ENCODE assay signal across 18 mouse cellular contexts in genomic region chr10:111103512-111103911, GRCm38 (mm10).
DNase-seq lines count a peak whose midpoint lies in the region; ATAC-seq and TF ChIP-seq lines count a peak whose summit lies in the region.
"Had no signal": no experiment of that assay in that cellular context is flagged by ENCODE, and none has a peak within 500 bp of the region (broad histone marks: within the 10 kb centered on the region; RNA-seq: fewer than 3 reads in every experiment).

No protein-coding gene starts in this region.

- intact Hi-C loops in heart, adult 2 months (cut with DNase I), result loop anchor here (2.0 kb wide), 1 partner anchor 93 kb away; the partner anchor contains the start of gene Zdhhc17
- intact Hi-C loops in heart, postnatal 36 days (cut with DNase I), result loop anchor here (5.0 kb wide), 1 partner anchor 369 kb away; the partner anchor contains the start of gene Nap1l1

- no peaks in the 10 kb centered on the region for H3K27me3 ChIP-seq in heart, adult 2 months (ENCODE audit: control insufficient read depth, insufficient read depth, low read length)
- no peaks in the 10 kb centered on the region for H3K27me3 ChIP-seq in megakaryocyte, embryonic 14.5 days (replicated peaks)
- H3K27me3 ChIP-seq in liver, embryonic 15.5 days, result peaks cover 6% of the 10 kb centered on the region; the same call in 1 of the 2 replicates
- H3K27me3 ChIP-seq: embryonic facial prominence, embryonic 15.5 days; forebrain, embryonic 15.5 days; kidney, embryonic 15.5 days; lung, embryonic 15.5 days had no signal

- TF ChIP-seq POLR2A in heart, adult 2 months (IDR thresholded peaks at IDR 0.05; ENCODE audit: insufficient read depth, low read depth, low read length), result no peak

- peaks cover 3% of the 10 kb centered on the region for H3K36me3 ChIP-seq in heart, adult 2 months (ENCODE audit: control insufficient read depth, insufficient read depth, low read length)
- no peaks in the 10 kb centered on the region for H3K36me3 ChIP-seq in megakaryocyte, embryonic 14.5 days (replicated peaks; ENCODE audit: low read length)
- H3K36me3 ChIP-seq in liver, embryonic 15.5 days (replicated peaks), result no peaks in the 10 kb centered on the region
- H3K36me3 ChIP-seq: embryonic facial prominence, embryonic 15.5 days; forebrain, embryonic 15.5 days; kidney, embryonic 15.5 days; lung, embryonic 15.5 days; midbrain, embryonic 10.5 days had no signal

- peak overlapping the region; percentile 44 for H3K4me3 ChIP-seq in heart, adult 2 months
- H3K4me3 ChIP-seq in megakaryocyte, embryonic 14.5 days (replicated peaks), result peak overlapping the region; percentile 87
- H3K4me3 ChIP-seq in liver, embryonic 15.5 days (replicated peaks), result no peak overlapping the region
- H3K4me3 ChIP-seq: embryonic facial prominence, embryonic 15.5 days; forebrain, embryonic 15.5 days; kidney, embryonic 15.5 days; lung, embryonic 15.5 days; midbrain, embryonic 10.5 days had no signal

- WGBS in heart, adult 2 months, result 71% methylated on average over 5 of the region's 5 CpGs
- WGBS in liver, embryonic 15.5 days (ENCODE audit: insufficient replicate concordance), result 41% methylated on average over 5 of the region's 5 CpGs

- TF ChIP-seq CTCF in heart, adult 2 months (IDR thresholded peaks at IDR 0.05), result no peak

- peak overlapping the region; percentile 42 for H3K27ac ChIP-seq in heart, adult 2 months
- H3K27ac ChIP-seq in liver, embryonic 15.5 days (replicated peaks), result no peak overlapping the region
- H3K27ac ChIP-seq: embryonic facial prominence, embryonic 15.5 days; forebrain, embryonic 15.5 days; hindbrain, postnatal 0 days; kidney, embryonic 15.5 days; left cerebral cortex, adult 2 months; lung, embryonic 15.5 days; midbrain, embryonic 10.5 days had no signal

- no peaks in the 10 kb centered on the region for H3K79me2 ChIP-seq in heart, adult 2 months (replicated peaks; ENCODE audit: control insufficient read depth, insufficient read depth, low read length)

- DNase-seq in heart, adult 2 months, result no peak
- no peak for DNase-seq in heart, postnatal 36 days
- no peak for DNase-seq in cerebellum, adult 9-10 months
- DNase-seq: cerebellum, adult 8-10 months; kidney, postnatal 4 days had no signal

- peak overlapping the region; percentile 52; the same call in 1 of the 2 replicates for H3K4me2 ChIP-seq in liver, embryonic 15.5 days
- H3K4me2 ChIP-seq: embryonic facial prominence, embryonic 15.5 days; forebrain, embryonic 15.5 days; kidney, embryonic 15.5 days had no signal

- TF ChIP-seq EP300 in heart, adult 2 months (IDR thresholded peaks at IDR 0.05; ENCODE audit: insufficient read depth, low read depth, low read length), result no peak

- H3K9me3 ChIP-seq in megakaryocyte, embryonic 14.5 days, result 0 out of 2 replicates have a peak, but pooled peaks cover 3% of the 10 kb centered on the region
- H3K9me3 ChIP-seq in liver, embryonic 15.5 days (replicated peaks), result no peaks in the 10 kb centered on the region
- H3K9me3 ChIP-seq: embryonic facial prominence, embryonic 15.5 days; forebrain, embryonic 15.5 days; kidney, embryonic 15.5 days; lung, embryonic 15.5 days; midbrain, embryonic 10.5 days had no signal

- no peak for ATAC-seq in megakaryocyte, adult 5-6 weeks (ENCODE audit: poor library complexity, severe bottlenecking)
- no peak for ATAC-seq in liver, embryonic 15.5 days (ENCODE audit: insufficient read depth)
- no peak for ATAC-seq in frontal cortex, adult (ENCODE audit: low TSS enrichment)
- ATAC-seq: forebrain, embryonic 15.5 days; hindbrain, postnatal 0 days; intestine, postnatal 0 days; midbrain, embryonic 16.5 days had no signal

- H3K9ac ChIP-seq in heart, adult 2 months (ENCODE audit: low read depth, low read length), result no peak overlapping the region
- no peak overlapping the region for H3K9ac ChIP-seq in liver, embryonic 15.5 days
- H3K9ac ChIP-seq: embryonic facial prominence, embryonic 15.5 days; forebrain, embryonic 15.5 days; kidney, embryonic 15.5 days; lung, embryonic 15.5 days had no signal

- peaks cover 8% of the 10 kb centered on the region for H3K4me1 ChIP-seq in heart, adult 2 months (ENCODE audit: control insufficient read depth, insufficient read depth, low read length)
- H3K4me1 ChIP-seq in megakaryocyte, embryonic 14.5 days, result peaks cover 70% of the 10 kb centered on the region
- peaks cover 11% of the 10 kb centered on the region; the same call in 1 of the 2 replicates for H3K4me1 ChIP-seq in liver, embryonic 15.5 days (replicated peaks)
